ENCODE assay signal across 21 mouse cellular contexts in genomic region chr4:87052881-87053280, GRCm38 (mm10).
A peak's percentile ranks its signal among the peaks of the same experiment; 100 is the strongest.
DNase-seq lines count a peak whose midpoint lies in the region; ATAC-seq and TF ChIP-seq lines count a peak whose summit lies in the region.
"Had no signal": no experiment of that assay in that cellular context is flagged by ENCODE, and none has a peak within 500 bp of the region (broad histone marks: within the 10 kb centered on the region; RNA-seq: fewer than 3 reads in every experiment).

No protein-coding gene starts in this region.

- WGBS in heart, embryonic 10.5 days = 89% methylated on average over 5 of the region's 5 CpGs
- WGBS in midbrain, embryonic 11.5 days = 96% methylated on average over 5 of the region's 5 CpGs
- 99% methylated on average over 5 of the region's 5 CpGs for whole genome bisulfite sequencing in midbrain, embryonic 14.5 days

- no peaks in the 10 kb centered on the region for H3K9me3 ChIP-seq in heart, embryonic 10.5 days
- no peaks in the 10 kb centered on the region for H3K9me3 ChIP-seq in midbrain, embryonic 11.5 days (ENCODE audit: control insufficient read depth, low read length)
- no peaks in the 10 kb centered on the region for H3K9me3 ChIP-seq in midbrain, embryonic 14.5 days (ENCODE audit: control insufficient read depth, low read length)

- H3K4me1 ChIP-seq in heart, embryonic 10.5 days = peaks cover 8% of the 10 kb centered on the region
- no peaks in the 10 kb centered on the region for H3K4me1 ChIP-seq in midbrain, embryonic 11.5 days (ENCODE audit: control insufficient read depth, insufficient read depth, low read length)
- 0 out of 2 replicates have a peak, but pooled peaks cover under 1% of the 10 kb centered on the region for H3K4me1 ChIP-seq in midbrain, embryonic 14.5 days (ENCODE audit: control insufficient read depth, insufficient read depth, low read length)

- ATAC-seq in midbrain, embryonic 11.5 days (ENCODE audit: low FRiP score) = no peak
- no peak for ATAC-seq in midbrain, embryonic 14.5 days (ENCODE audit: low FRiP score, low TSS enrichment)
- ATAC-seq: activated CD4-positive, CD25-positive, alpha-beta regulatory T cell, adult 4 months; CD4-positive, CD25-positive, alpha-beta regulatory T cell, adult 4 months; Patski had no signal

- H3K27ac ChIP-seq in heart, embryonic 10.5 days = no peak overlapping the region
- 0 out of 2 replicates have a peak overlapping the region, but pooled peaks have one; percentile 18 for H3K27ac ChIP-seq in layer of hippocampus, adult 2 months
- H3K27ac ChIP-seq in midbrain, embryonic 11.5 days (ENCODE audit: low read depth, low read length) = no peak overlapping the region
- no peak overlapping the region for H3K27ac ChIP-seq in midbrain, embryonic 14.5 days (replicated peaks; ENCODE audit: low read depth, low read length)

- no peak overlapping the region for H3K4me3 ChIP-seq in heart, embryonic 10.5 days
- no peak overlapping the region for H3K4me3 ChIP-seq in layer of hippocampus, adult 2 months
- H3K4me3 ChIP-seq in midbrain, embryonic 11.5 days (ENCODE audit: low read depth, low read length) = no peak overlapping the region
- H3K4me3 ChIP-seq in midbrain, embryonic 14.5 days (replicated peaks; ENCODE audit: low read depth, low read length) = no peak overlapping the region

- no peak for TF ChIP-seq CTCF in layer of hippocampus, adult 2 months (conservative IDR thresholded peaks at IDR 0.05)

- peak; percentile 71 for DNase-seq in heart, adult 11 months
- DNase-seq in heart, embryonic 10.5 days (ENCODE audit: low spot score) = no peak
- DNase-seq in layer of hippocampus, adult 2 months (ENCODE audit: low spot score in 2 of 2) = no peak
- no peak for DNase-seq in layer of hippocampus, adult 11-12 months (ENCODE audit: low spot score)
- DNase-seq in midbrain, embryonic 11.5 days (ENCODE audit: low spot score, missing footprints) = peak; percentile 72
- no peak for DNase-seq in midbrain, embryonic 14.5 days
- DNase-seq: adrenal gland, adult 2 months; adrenal gland, adult 8-10 months; adrenal gland, postnatal 10 days; adrenal gland, postnatal 14 days; adrenal gland, postnatal 25 days; adrenal gland, postnatal 36 days; B cell, adult 2 months; cerebellum, adult 11 months; cerebellum, adult 11-12 months; cerebellum, adult 18-20 months had no signal

- H3K36me3 ChIP-seq in heart, embryonic 10.5 days = no peaks in the 10 kb centered on the region
- no peaks in the 10 kb centered on the region for H3K36me3 ChIP-seq in midbrain, embryonic 11.5 days (ENCODE audit: control insufficient read depth, insufficient read depth, low read length)
- H3K36me3 ChIP-seq in midbrain, embryonic 14.5 days (ENCODE audit: control insufficient read depth, insufficient read depth, low read length) = no peaks in the 10 kb centered on the region
- H3K36me3 ChIP-seq: G1E had no signal

- H3K9ac ChIP-seq in midbrain, embryonic 11.5 days (ENCODE audit: low read length) = no peak overlapping the region
- no peak overlapping the region for H3K9ac ChIP-seq in midbrain, embryonic 14.5 days (replicated peaks; ENCODE audit: low read length)

- H3K27me3 ChIP-seq in heart, embryonic 10.5 days (ENCODE audit: insufficient read depth, poor library complexity, severe bottlenecking) = no peaks in the 10 kb centered on the region
- no peaks in the 10 kb centered on the region for H3K27me3 ChIP-seq in midbrain, embryonic 11.5 days (ENCODE audit: control insufficient read depth, insufficient read depth, low read length)
- no peaks in the 10 kb centered on the region for H3K27me3 ChIP-seq in midbrain, embryonic 14.5 days (ENCODE audit: control insufficient read depth, insufficient read depth, low read length)
- H3K27me3 ChIP-seq: CH12.LX had no signal

- H3K4me2 ChIP-seq in midbrain, embryonic 11.5 days = no peak overlapping the region
- no peak overlapping the region for H3K4me2 ChIP-seq in midbrain, embryonic 14.5 days (ENCODE audit: low read length)

Comparison
In these comparisons a context has a peak if more than half of its experiments do, and no peak if none do; other contexts are left out.
1. DNase-seq: peak in heart, adult 11 months (single experiment) and midbrain, embryonic 11.5 days (single experiment); none in heart, embryonic 10.5 days (single experiment), layer of hippocampus, adult 2 months (0 of 2), layer of hippocampus, adult 11-12 months (single experiment) and midbrain, embryonic 14.5 days (single experiment).